Mouse (Mus musculus): ENCODE measurements around the gene Fli1. TPM values are rescaled to one million over a fixed set of nuclear protein-coding genes. Genes with fewer than 3 reads are reported as not detected.

Fli1 gene
- total RNA-seq, 2 experiments from 2014 or later: 5.3 to 7.2 TPM

DNA sequence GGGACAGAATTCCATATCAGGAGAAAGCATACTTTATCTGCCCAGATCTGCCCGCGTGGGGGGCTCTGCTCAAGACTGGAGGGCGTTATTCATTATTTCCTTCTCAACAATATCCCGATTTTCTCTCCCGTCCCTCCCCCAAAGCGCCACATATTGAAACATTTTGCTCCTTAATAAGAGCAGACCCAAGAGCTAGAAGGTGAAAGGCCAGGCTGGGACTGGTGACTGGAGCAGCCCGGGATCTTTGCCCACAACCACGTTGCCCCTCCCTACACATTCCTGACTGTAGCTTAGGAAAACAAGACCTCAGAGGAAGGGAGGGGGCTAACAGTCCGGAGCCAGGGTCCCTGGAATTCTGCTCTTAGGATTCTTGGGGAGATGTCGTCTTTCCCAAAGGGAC, 7.9 kb upstream of the Fli1 start:
- DNase-seq (ENCODE audit: low spot score): no peak

DNA sequence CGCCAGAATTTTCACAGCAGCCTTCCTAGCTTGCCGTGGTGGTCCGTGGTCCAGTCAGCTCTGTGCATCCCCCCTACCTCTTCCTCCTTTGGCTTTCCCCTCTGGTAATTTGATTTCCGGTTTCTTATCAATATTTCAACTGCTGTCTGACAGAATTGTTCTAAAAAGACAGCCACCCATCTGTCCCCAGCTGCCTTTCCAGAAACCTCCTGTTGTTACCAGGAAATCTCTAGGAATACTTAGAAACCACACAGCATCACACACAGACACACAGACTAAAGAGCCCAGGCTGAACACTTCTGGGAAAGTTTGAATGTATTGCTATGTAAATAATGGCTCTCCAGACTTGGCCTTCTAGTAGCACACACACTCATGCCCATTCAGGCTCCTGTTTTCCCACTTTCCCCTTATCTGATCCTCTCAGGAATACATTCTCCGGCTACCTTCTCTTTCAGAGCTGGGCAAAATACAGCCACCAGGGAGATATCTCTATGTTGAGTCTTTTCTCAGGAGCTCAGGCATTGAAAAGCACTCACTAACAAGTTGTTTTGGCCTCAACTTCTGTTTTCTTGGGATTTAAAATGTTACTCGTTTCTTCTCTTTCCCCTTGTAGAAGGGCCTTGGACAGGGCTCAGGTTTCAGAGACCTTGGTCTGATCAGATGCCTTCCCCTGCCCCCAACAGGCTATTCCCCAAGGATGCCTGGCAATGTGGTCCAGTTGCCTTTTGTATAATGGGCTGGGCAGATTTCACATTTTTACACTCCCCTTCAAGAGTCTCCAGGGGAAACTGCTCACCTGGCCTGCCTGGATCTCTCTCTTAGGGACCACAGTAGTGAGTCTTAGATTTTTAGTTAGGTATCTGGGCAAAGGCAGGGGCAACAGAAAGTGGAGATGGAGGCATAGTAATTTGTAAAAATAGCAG, 7.1 kb upstream of the Fli1 start:
- no peak for DNase-seq (ENCODE audit: low spot score)

DNA sequence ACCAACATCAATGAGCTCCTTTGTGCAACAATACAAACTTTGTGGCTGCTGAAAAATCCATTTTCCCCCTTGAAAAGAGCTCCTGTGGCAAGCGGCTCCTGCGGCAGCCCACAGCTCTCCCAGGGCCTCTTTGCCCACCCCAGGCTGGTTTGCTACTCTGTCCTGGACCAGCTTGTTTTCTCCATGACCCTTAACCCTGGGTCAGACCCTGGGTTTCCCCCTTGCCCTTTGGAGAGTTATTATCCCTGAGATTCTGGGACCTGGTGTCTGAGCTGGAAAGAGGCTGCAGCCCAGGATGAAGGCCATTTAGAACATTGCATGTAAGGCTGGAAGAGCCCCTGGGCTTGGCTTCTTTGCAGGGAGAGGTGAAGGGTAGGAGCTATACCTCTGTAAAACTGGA, 4.1 kb upstream of the Fli1 start:
- DNase-seq (ENCODE audit: low spot score): no peak

DNA sequence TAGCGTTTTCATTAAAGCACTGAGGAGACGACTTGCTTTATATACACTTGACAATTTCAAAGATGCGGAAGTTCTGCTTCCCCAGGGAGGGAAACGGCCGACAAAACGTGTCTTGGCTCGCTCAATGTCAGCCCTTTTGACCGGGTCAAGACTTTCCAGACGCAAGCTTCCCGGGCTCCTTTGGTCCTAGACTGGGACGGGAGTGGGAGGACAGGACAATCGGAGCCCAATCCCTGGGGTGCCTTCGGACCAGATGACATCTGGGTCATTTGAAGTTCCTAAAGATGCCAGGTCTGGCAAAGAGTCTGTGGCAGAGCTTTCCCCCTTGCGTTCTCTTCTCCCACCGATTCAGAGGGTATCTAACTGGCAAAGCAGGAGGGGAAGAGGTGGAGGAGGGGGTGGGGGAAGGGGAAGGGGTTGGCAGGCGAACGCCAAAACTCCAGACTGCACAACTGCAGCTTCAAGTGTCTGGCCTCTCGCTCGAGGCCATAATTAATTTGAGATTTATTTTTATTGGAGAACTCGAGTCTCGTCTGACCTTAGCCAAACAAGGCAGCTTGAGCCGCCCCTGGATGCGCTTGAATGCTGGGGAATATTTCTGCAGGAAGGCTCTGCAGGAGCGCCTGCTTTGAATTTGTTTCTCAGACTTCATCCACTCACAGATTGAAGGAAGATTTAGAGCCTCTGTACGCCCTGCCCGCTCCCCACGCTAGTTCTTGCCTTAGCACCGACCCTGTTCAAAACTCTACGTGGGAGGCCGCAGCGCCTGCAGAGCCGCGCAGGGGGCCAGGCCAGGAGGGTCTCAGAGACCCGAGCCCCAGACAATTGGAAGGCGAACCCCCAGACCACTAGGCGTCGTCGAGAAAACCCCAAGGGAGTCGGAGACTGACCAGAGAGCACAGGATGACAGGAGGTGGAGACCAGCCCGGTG, 2.3 kb upstream of the Fli1 start:
- no peak for DNase-seq (ENCODE audit: low spot score)

DNA sequence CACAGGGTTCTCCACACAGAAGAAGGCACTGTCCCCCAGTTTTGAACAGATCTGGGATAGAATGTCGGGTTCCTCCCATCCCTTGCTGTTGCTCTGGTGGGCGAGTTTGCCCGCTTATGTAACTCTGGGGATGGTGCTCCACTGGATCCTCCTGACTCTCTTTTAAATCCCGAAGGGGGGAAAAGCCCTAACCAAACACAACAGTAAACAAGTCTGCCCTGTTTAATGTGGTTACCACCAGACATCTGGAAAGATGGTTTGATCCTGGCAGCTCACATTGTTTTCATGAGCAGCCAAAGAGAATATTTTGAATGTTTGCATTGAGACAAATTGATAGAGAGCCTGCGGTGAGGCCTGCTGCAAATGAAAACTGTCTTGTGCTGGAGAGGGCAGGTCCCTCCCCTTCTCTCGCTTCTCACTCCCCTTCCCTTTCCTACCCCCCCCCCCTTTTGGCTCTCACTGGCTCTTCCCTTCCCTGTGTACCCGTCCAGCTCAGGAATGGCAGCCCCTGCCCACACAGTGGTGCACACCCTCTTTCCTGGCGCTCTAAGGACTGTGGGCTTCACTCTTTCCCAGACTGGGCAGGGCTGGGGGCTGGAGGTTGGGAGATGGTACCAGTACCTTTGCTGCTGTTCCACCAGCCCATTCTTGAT, 1.4 kb upstream of the Fli1 start:
- DNase-seq (ENCODE audit: low spot score): no peak

DNA sequence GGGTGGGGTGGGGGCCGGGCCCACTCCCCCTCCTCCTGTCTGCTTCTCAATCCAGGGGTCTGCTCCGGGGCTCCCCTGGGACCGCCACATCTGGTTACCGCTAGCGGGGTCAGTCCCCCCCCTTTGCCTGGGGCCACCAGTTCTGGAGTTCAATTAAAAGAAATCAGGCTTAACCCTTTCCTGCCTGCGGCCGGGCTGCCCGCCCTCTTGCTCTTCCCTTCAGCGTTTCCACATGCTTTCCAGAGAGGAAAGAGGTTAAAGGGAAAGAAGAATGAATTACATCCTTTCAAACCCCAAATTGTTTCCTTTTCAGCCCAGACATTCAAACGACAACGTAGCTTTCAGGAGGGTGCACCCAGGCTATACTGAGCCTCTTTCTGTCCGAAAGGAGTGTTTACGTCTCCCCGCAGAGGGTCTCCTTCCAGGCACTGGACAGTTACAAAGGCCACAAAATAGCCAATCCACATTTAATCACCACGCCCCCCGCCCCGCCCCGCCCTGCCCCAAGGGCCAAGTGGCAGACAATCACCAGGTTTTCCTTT, 450 bp upstream of the Fli1 start:
- DNase-seq (ENCODE audit: low spot score): no peak

DNA sequence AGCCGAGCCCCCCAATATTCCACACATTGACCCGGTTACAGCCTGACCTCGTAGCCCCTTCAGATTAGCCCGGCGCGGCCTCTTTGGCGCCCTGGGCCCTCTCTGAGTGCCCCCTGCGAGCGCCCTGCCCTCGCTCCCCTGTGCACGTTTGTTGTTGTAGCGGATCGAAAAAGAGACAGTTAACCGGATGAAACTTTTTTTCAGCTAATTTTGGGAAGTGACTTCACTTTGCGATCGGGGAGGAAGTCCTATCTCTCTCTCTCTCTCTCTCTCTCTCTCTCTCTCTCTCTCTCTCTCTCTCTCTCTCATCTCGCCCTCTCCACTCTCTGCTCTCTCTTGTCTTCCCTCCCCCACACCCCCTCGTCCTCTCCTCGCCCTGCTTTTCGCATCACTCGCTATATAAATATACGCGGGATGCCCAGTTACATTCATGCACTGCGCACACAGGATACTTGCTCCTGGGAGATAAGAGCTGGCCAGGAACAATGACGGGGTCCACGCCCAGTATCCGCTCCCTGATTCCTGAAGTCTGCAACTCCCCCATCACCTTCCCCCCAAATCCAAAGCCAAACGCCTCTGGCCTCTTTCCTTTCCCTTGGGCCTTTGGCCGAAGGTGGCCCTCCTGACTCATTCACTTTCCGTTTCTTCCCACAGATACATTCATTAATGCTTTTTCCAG, 1.3 kb downstream of the Fli1 start:
- no peak for DNase-seq (ENCODE audit: low spot score)

DNA sequence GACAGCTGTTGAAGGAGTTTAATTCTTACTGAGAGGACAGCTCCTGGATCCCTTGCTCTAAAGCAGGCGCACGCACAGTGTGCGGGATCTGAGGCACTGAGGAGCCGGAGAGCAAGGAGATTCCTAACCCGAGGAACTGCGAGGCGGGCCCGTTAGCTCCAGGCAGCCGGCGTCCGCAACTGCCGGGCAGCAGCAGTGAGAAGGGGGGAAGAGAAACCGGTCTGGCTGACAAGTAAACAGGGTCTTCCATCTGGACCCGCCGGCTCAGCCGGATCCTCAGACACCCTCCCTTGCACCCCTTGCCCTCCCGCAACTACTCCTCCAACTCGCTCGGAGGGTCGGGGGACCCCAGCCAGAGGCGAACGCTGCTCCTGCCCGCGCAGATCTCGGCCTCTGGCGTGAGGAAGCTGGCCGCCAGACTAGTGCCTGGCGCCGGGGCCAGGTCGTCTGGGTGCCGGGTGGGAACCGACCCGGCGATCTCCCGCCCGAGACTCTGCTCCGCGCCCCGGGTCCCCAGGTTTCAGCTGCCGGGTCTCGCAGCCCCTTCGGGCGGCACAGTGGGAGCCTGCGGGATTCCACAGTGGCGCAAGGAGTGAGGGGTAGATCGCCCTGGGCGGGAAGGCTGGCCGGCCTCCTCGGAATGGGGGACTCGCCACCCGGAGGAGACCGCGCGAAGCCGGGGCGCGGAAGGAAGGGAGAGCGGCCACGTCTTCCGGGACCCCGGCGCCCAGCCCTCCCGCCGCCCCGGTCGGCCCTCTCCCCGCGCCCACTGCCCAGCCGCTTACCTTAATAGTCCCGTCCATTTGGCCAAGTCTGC, 2.0 kb downstream of the Fli1 start:
- no peak for DNase-seq (ENCODE audit: low spot score)

DNA sequence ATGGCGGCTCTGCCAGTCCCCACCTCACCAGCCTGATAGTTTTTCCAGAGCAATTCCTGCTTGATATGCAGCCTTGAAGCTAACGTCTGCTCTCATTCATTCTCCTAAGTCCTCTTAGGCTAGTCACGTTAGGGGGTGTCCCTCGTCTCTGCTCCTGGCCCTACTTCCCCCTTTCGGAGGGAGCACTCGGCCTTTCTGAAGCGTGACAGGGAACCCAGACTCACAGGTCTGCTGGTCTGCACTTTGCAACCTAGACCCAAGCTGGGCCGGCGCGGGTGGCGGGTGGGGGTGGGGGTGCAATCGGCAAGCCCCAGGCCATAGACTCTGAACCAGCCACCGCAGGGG, 2.6 kb downstream of the Fli1 start:
- DNase-seq (ENCODE audit: low spot score): no peak

DNA sequence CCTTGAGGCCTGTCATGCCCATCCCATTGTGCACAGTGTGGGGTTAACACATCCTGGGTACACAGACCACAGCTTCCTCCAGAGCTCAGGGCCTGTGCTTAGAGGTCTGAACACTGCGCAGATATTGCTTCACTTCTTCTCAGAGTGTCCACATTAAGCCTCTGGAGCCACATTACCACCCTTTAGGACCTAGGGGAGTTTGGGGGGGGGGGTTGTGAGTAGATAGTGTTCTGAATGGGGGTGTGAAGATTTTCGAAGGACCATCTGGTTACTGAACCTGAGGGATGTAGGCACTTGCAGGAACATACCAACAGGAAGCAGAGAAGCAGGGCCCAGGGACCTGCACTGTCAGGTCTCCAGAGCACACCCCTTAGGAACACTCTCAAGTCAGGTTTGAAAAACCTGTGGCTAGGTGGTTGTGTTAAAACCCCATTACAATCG, 3.3 kb downstream of the Fli1 start:
- DNase-seq (ENCODE audit: low spot score): no peak

DNA sequence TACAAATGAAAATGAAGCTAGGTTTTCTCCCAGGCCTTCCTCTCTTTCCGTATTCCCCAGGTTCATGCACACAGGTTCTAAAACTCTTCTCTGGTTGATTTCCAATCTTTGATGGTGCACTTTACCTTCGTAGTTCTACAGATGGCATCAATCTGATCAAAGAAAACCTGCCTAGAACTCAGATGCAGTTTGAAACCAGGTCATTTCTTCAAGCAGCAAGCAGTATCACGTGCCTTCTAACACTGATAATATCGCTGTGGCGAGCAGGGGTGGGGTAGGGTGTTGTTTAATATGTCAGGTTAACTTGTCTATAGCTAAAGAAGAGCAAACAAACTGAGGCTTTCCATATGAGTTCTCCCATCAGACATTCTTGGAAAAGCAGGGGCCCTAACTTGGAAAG, 4.5 kb downstream of the Fli1 start:
- no peak for DNase-seq (ENCODE audit: low spot score)

DNA sequence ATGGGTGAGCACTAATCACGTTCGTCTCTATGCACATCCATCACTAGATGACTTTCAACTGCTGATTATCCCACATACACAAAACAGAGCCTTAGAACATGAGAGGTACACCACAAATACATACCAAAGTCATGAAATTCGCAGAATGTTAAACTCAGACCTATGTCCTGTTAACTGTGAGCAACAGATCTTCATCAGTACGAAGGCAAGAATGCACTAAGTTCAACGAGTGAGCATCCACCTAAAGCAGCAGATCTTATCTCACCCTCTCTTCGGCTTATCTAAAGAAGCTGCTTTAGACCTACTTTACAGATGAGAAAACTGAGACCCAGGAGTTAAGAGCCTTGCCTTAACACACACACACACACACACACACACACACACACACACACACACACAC, 5.0 kb downstream of the Fli1 start:
- DNase-seq (ENCODE audit: low spot score): no peak

DNA sequence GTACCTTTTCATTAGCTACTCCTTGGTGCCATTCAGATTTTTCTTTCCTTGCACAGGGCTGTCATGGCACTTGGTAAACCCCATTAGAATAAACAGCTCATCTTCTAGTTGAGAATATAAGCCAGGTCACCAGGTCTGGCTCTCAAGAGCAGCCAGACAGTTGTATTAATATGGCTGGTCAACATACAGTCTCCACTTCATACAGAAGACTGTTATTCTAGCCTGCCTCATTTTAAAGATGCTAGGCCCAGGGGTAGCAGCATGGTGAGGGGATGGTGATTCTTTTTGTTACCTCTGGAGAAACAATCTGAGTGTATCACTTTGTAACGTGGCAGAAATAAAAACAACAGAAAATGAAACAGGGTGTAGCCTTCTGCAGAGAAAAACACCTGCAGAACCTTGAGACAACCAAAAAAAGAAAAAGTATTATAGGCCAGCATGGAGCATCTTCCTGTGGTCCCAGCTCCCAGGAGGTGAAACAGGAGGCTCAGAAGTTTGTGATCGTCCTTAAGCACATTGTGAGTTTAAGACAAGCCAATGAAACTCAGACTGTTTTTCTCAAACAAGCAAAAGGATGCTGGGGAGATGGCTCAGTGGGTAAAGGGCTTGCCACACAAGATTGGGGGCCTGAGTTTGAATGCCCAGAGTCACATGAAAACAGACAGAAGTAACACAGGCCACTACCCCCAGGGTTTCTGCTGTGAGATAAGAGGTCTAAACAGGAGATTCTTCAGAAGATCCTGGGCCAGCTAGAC, 7.3 kb downstream of the Fli1 start:
- no peak for DNase-seq (ENCODE audit: low spot score)

DNA sequence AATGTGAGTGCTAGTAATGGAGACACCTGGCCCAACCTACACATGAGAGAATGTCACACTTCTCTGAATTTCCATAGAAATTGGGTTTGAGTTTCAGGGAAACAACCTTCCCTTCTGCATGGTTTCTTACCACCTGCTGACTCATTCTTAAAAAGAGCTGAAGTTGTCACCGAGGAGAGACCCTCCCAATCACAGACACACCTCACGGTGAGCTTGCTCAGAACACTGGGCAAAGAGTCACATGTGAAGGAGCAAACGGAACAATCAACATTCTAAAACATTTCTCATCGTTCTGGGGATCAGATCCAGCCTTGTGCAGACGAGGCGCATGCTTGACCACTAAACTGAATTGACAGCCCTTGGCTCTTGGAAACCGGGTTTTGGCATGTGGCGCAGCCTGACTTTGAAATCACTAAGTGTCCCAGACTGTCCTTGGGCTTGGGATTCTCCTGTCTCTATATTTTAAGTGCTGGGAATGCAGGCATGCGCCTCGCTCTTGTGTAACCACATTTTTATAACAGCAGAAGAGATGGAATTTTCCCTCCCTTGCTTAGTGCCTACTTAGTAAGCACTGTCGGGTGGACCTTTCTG, 8.5 kb downstream of the Fli1 start:
- DNase-seq (ENCODE audit: low spot score): no peak

DNA sequence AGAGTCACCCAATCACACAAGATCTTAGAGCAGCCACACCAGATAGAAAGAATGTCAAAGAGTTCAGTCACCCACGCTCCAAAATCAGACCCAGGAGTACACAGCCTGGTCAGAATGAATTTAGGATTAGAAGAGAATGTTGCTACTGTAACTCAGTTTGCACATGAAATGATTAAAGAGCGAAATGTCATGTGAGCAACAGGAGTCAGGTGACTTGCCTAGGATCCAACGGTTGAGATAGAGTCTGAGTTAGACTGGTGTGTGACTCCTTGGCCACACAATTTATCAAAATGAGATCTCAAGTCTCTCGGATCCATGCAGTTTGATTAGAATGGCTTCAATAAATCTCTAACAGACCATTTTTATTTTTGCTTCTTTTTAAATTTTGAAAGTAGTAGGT, 11.1 kb downstream of the Fli1 start:
- DNase-seq (ENCODE audit: low spot score): no peak

DNA sequence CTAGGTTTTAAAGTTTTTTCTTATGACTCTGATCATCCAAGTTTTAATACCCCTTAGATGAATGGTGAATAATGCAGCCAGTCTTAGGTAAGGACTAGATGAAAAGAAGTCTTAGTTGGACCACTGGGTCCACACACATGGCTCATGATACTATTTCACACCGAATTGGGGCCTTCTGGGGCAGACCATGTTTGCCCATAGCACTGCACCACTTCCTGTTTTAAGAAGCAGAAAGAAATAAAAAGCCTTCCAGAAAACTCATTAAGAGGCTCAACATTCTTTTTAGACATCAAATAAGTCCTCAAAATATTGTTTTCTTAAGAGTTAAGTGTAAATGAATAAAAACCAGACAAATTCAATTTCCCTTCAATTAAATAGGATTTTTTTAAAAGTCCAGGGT, 11.7 kb downstream of the Fli1 start:
- DNase-seq (ENCODE audit: low spot score): no peak

DNA sequence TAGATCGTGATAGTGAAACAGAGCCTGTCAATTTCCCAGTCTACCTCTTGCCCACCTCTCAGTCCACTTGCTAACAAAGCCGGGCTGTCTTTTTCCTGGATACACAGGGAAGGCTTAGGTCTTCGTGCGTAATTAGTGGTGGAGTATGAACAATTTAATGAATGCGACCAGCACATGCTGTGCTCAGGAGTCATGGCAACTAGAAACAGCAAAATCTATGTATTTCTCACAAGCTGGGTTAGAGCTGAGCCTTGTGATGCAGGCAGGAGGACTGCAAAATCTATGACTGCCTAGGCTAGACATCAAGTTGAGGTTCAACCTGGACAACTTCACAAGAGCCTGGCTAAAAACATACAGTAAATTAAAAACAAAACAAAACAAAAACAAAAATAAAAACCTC, 12.5 kb downstream of the Fli1 start:
- DNase-seq (ENCODE audit: low spot score): no peak

DNA sequence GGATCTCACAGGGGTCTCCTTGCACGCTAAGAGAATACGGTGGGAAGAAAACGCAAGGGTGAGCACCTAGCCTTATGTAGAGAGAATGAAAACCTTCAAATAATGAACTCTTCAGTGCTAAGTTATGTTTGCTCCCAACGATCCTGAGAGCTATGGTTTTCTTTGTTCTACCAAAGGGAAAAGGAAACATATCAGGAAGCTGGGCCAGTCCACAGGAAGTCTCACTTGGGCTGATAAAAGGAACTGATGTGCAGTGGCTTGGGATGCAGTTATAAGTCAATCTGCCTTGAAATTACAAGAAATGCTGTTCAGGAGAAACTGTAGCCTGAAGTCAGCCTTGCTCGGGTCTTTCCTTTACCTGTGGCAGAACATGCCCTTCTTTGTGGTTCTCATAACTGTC, 13.1 kb downstream of the Fli1 start:
- no peak for DNase-seq (ENCODE audit: low spot score)

DNA sequence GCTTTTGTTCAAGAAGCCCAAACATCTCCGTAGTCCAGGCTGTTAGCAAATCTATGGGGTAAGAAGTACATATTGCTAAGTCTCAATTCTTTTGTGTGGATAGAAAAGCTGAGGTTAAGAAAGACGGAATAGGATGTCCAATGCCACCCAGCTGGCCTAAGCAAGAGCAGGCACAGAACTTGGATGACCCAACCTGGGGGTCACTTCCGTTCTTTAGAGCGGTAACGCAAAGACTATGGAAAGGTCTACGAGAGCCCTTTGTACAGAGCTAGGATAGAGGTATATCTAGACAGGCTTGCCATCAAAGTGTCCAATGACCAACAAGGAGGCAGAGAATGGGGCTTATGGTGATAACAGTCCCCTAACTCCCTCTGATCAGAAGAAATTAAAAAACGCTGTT, 15.3 kb downstream of the Fli1 start:
- no peak for DNase-seq (ENCODE audit: low spot score)

All from gastrocnemius, adult 18-20 months (tissue).